Mouse (Mus musculus) hematopoietic stem cell, adult 5-6 weeks (primary cell): ENCODE results near the gene Krt79. TPM values are rescaled to one million over a fixed set of nuclear protein-coding genes. Genes with fewer than 3 reads are reported as not detected.

ENCODE experiments used
- total RNA-seq: library from RNA; stranded (forward); fragments of 172-1452, 232-1000 nt; gene quantifications from 2 replicates; pipeline ENCODE4 v1.2.3, GENCODE M21; 2017

The Krt79 gene
- total RNA-seq, 1 experiment from 2014 or later = not detected

Other genes starting within 250 kb of the Krt79 start
- gene Krt6a, start 246.0 kb downstream of the Krt79 start, total RNA-seq = not detected in 2 replicates
- gene Krt5, start 227.4 kb downstream of the Krt79 start, total RNA-seq = not detected in 2 replicates
- gene Krt71, start 197.2 kb downstream of the Krt79 start, total RNA-seq = not detected in 2 replicates
- not detected in 2 replicates for gene Krt72, start 153.9 kb downstream of the Krt79 start, total RNA-seq
- gene Krt73, start 138.0 kb downstream of the Krt79 start, total RNA-seq = not detected in 2 replicates
- gene Krt2, start 122.2 kb downstream of the Krt79 start, total RNA-seq = not detected in 2 replicates
- gene Krt1, start 89.5 kb downstream of the Krt79 start, total RNA-seq = not detected in 2 replicates
- gene Krt77, start 70.6 kb downstream of the Krt79 start, total RNA-seq = not detected in 2 replicates
- gene Krt76, start 47.4 kb downstream of the Krt79 start, total RNA-seq = not detected in 2 replicates
- not detected in 2 replicates for gene Krt4, start 15.6 kb downstream of the Krt79 start, total RNA-seq
- not detected in 2 replicates for gene Krt78, start 14.0 kb upstream of the Krt79 start, total RNA-seq
- gene Krt8, start 64.2 kb upstream of the Krt79 start, total RNA-seq = 0.65 and 1.3 TPM in 2 replicates
- 58.8 and 66.5 TPM in 2 replicates for gene Krt18, start 87.9 kb upstream of the Krt79 start, total RNA-seq
- 451 and 486 TPM in 2 replicates for gene Eif4b, start 133.4 kb upstream of the Krt79 start, total RNA-seq
- gene Tns2, start 160.1 kb upstream of the Krt79 start, total RNA-seq = 3.6 and 4.0 TPM in 2 replicates
- 12.6 and 15.8 TPM in 2 replicates for gene Spryd3, start 195.9 kb upstream of the Krt79 start, total RNA-seq
- gene Igfbp6, start 204.0 kb upstream of the Krt79 start, total RNA-seq = 0.15 TPM in 1 of 2 replicates, not detected in the other
- gene Soat2, start 210.2 kb upstream of the Krt79 start, total RNA-seq = 1.3 and 2.4 TPM in 2 replicates